Mouse (Mus musculus): ENCODE data around the gene Il27.
"Not testable (repeated sequence)": the region's sequence is repeated elsewhere in the genome, so short reads cannot be mapped to it uniquely, and the experiment has no call there.

Il27 gene

GRCm38 (mm10) chr7:126594862-126595561, at the start of gene Il27:
Gene Il27, minus strand, starts transcription at chr7:126594941.
- no peak for DNase-seq (ENCODE audit: low read depth, low spot score)

- no peak for DNase-seq (ENCODE audit: low read depth, low spot score)
Measured at GRCm38 (mm10) chr7:126644345-126644744, 49.6 kb upstream of the Il27 start.

GRCm38 (mm10) chr7:126643244-126643617, 48.5 kb upstream of the Il27 start:
- DNase-seq (ENCODE audit: low read depth, low spot score), result not testable (repeated sequence)

GRCm38 (mm10) chr7:126642545-126643243, 48.0 kb upstream of the Il27 start:
- no peak for DNase-seq (ENCODE audit: low read depth, low spot score)

- no peak for DNase-seq (ENCODE audit: low read depth, low spot score)
Measured at GRCm38 (mm10) chr7:126636733-126637520, 42.2 kb upstream of the Il27 start.

- DNase-seq (ENCODE audit: low read depth, low spot score), result no peak
Measured at GRCm38 (mm10) chr7:126635375-126635774, 40.6 kb upstream of the Il27 start.

- DNase-seq (ENCODE audit: low read depth, low spot score), result no peak
Measured at GRCm38 (mm10) chr7:126632478-126632877, 37.7 kb upstream of the Il27 start.

GRCm38 (mm10) chr7:126630824-126631518, 36.2 kb upstream of the Il27 start, which contains the start of gene Nupr1:
Gene Nupr1, minus strand, starts transcription at chr7:126630861.
- no peak for DNase-seq (ENCODE audit: low read depth, low spot score)

GRCm38 (mm10) chr7:126629915-126630314, 35.2 kb upstream of the Il27 start:
- no peak for DNase-seq (ENCODE audit: low read depth, low spot score)

- DNase-seq (ENCODE audit: low read depth, low spot score), result no peak
Measured at GRCm38 (mm10) chr7:126628111-126628510, 33.4 kb upstream of the Il27 start.

GRCm38 (mm10) chr7:126625807-126626600, 31.3 kb upstream of the Il27 start:
- no peak for DNase-seq (ENCODE audit: low read depth, low spot score)

- no peak for DNase-seq (ENCODE audit: low read depth, low spot score)
Measured at GRCm38 (mm10) chr7:126625369-126625768, 30.6 kb upstream of the Il27 start.

- DNase-seq (ENCODE audit: low read depth, low spot score), result no peak
Measured at GRCm38 (mm10) chr7:126624774-126625173, 30.0 kb upstream of the Il27 start.

GRCm38 (mm10) chr7:126623381-126623780, 28.6 kb upstream of the Il27 start:
- DNase-seq (ENCODE audit: low read depth, low spot score), result no peak

GRCm38 (mm10) chr7:126621452-126622359, 27.0 kb upstream of the Il27 start:
- no peak for DNase-seq (ENCODE audit: low read depth, low spot score)

GRCm38 (mm10) chr7:126619559-126620275, 25.0 kb upstream of the Il27 start:
- no peak for DNase-seq (ENCODE audit: low read depth, low spot score)

- DNase-seq (ENCODE audit: low read depth, low spot score), result no peak
Measured at GRCm38 (mm10) chr7:126616707-126617106, 22.0 kb upstream of the Il27 start.

GRCm38 (mm10) chr7:126612736-126613135, 18.0 kb upstream of the Il27 start:
- DNase-seq (ENCODE audit: low read depth, low spot score), result no peak

- no peak for DNase-seq (ENCODE audit: low read depth, low spot score)
Measured at GRCm38 (mm10) chr7:126607796-126608195, 13.1 kb upstream of the Il27 start.

All from telencephalon, adult 2 months (tissue).